Mouse (Mus musculus) intestine, embryonic 14.5 days (tissue): ENCODE results near the gene Zfp346. TPM values are rescaled to one million over a fixed set of nuclear protein-coding genes. Genes with fewer than 3 reads are reported as not detected.

ENCODE experiments used
- ATAC-seq: fragments of 200-750 bp; cut with Nextera tagmentation; replicated peaks from 2 replicates; pipeline ENCODE4 v1.8.0; 2017; ENCODE audit warnings: low read depth, moderate number of reproducible peaks, moderate TSS enrichment, moderate library complexity; ENCODE audit not compliant: low FRiP score, low TSS enrichment
- DNase-seq: peaks from one replicate; pipeline ENCODE4 v3.0.0-alpha.2; 2018; ENCODE audit warnings: low spot score
- H3K27ac ChIP-seq: fragments of 300-500 bp; sonication (generic); 2 replicates; pipeline ENCODE4 v1.5.1; 2014; ENCODE audit warnings: low read depth, mild to moderate bottlenecking, control low read depth
- H3K27me3 ChIP-seq: fragments of 300-500 bp; sonication (generic); replicated peaks from 2 replicates; pipeline ENCODE4 v1.6.1; 2014; ENCODE audit warnings: low read length, control low read depth; ENCODE audit not compliant: control insufficient read depth, insufficient read depth
- H3K36me3 ChIP-seq: fragments of 300-500 bp; sonication (generic); 2 replicates; pipeline ENCODE4 v1.6.1; 2014; ENCODE audit warnings: low read length, control low read depth; ENCODE audit not compliant: control insufficient read depth, insufficient read depth
- H3K4me1 ChIP-seq: fragments of 300-500 bp; sonication (generic); replicated peaks from 2 replicates; pipeline ENCODE4 v1.6.1; 2014; ENCODE audit warnings: low read length, control low read depth, mixed read lengths; ENCODE audit not compliant: control insufficient read depth, insufficient read depth
- H3K4me2 ChIP-seq: fragments of 300-500 bp; sonication (generic); 2 replicates; pipeline ENCODE4 v1.6.1; 2014; ENCODE audit warnings: low read length
- H3K4me3 ChIP-seq: fragments of 300-500 bp; sonication (generic); 2 replicates; pipeline ENCODE4 v1.5.1; 2014; ENCODE audit warnings: low read depth, low read length, control low read depth, mixed read lengths
- H3K9ac ChIP-seq: fragments of 300-500 bp; sonication (generic); 2 replicates; pipeline ENCODE4 v1.6.1; 2014; ENCODE audit warnings: mild to moderate bottlenecking, low read length
- H3K9me3 ChIP-seq: fragments of 300-500 bp; sonication (generic); 2 replicates; pipeline ENCODE4 v1.6.1; 2016; ENCODE audit warnings: low read length, control low read depth; ENCODE audit not compliant: control insufficient read depth
- WGBS: fragments of 180-500 bp; shearing (Covaris S2); extraction: QIAGEN DNeasy Blood & Tissue Kit; methylation state at CpG from one replicate; pipeline ENCODE4 v1.1.7; 2014; 5-methylcytosine and 5-hydroxymethylcytosine counted together
- polyA plus RNA-seq: library from polyadenylated mRNA; unstranded; fragments of >200 nt; fragmentation: Nextera tagmentation; extraction: Ambion mirVana; gene quantifications from 2 replicates; pipeline ENCODE4 v1.2.1, GENCODE M21; 2014

The Zfp346 gene
- polyA plus RNA-seq, 1 experiment from 2014 or later = 18.9 TPM

DNA sequence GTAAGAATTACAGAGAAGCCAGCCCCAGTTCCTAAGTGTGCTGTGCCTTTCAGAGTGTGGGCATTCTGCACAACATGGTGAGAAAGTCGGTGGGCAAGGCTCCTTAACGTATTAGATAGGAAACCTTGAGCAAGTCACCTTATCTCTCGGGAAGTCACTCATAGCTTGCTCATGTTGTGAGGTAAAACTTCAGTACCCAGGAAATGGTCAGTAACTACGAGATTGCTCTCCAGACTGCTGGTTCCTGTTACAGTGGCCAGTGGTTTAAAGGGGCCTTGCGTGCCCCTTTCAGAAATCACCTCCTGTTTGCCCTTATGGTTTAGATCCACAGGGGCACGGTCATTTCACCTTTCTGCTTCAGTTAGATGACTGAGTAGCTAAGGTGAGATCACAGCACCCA, 9.3 kb downstream of the Zfp346 start:
- peaks cover 53% of the 10 kb centered on the region for H3K36me3 ChIP-seq
- no peak for DNase-seq
- 80% methylated on average over 6 of the region's 6 CpGs for WGBS

GRCm38 (mm10) chr13:55124903-55125302, 19.8 kb downstream of the Zfp346 start:
- DNase-seq (no peak), ATAC-seq (no peak)
- Histone ChIP-seq H3K27ac (no peak overlapping the region), H3K4me1 (no peaks in the 10 kb centered on the region), H3K9ac (no peak overlapping the region), H3K36me3 (peaks cover 68% of the 10 kb centered on the region), H3K4me2 (no peak overlapping the region), H3K4me3 (no peak overlapping the region), H3K9me3 (no peaks in the 10 kb centered on the region), H3K27me3 (no peaks in the 10 kb centered on the region)
- WGBS = 92% methylated on average over 6 of the region's 6 CpGs

More for the DNA sequence above, 9.3 kb downstream of the Zfp346 start:
- Histone ChIP-seq H3K27me3 (no peaks in the 10 kb centered on the region), H3K4me3 (no peak overlapping the region), H3K9ac (no peak overlapping the region), H3K27ac (no peak overlapping the region), H3K4me2 (no peak overlapping the region), H3K9me3 (no peaks in the 10 kb centered on the region), H3K4me1 (no peaks in the 10 kb centered on the region)
- no peak for ATAC-seq

- Histone ChIP-seq H3K27ac (no peak within 1 kb of the TSS), H3K4me1 (0 out of 2 replicates have a peak, but pooled peaks cover 4% of the 10 kb centered on the region), H3K36me3 (peaks cover 53% of the 10 kb centered on the region), H3K4me2 (no peak within 1 kb of the TSS), H3K4me3 (no peak within 1 kb of the TSS), H3K27me3 (no peaks in the 10 kb centered on the region), H3K9me3 (no peaks in the 10 kb centered on the region), H3K9ac (no peak within 1 kb of the TSS)
- DNase-seq (no peak), ATAC-seq (no peak)
- 98% methylated on average over 2 of the region's 2 CpGs for WGBS
Measured at GRCm38 (mm10) chr13:55133448-55133847, 28.3 kb downstream of the Zfp346 start, which contains the start of gene Gm17617. TSS of gene Gm17617 (minus strand) at chr13:55133548.

DNA sequence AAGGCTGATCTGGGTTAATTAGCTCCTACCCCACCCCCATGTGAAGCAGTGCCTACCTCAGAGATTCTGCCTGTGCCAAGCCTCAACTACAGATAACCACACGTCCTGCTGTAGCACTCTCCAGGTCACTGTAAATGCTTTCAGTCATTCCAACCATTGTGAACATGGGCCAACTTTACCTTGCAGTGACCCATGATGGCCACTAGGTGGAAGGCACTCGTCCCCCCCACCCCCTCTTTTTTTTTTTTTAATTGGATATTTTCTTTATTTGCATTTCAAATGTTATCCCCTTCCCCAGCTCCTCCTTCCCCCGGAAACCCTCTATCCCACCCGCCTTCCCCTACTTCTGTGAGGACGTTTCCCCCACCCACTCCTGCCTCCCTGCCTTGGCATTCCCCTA, 30.3 kb downstream of the Zfp346 start:
- no peak for ATAC-seq
- no peak overlapping the region for H3K9ac ChIP-seq
- H3K4me3 ChIP-seq = no peak overlapping the region
- no peak overlapping the region for H3K4me2 ChIP-seq
- H3K4me1 ChIP-seq = 0 out of 2 replicates have a peak, but pooled peaks cover 4% of the 10 kb centered on the region
- DNase-seq = no peak
- WGBS = 5% methylated on average over 5 of the region's 5 CpGs
- no peaks in the 10 kb centered on the region for H3K9me3 ChIP-seq
- H3K36me3 ChIP-seq = peaks cover 36% of the 10 kb centered on the region
- no peak overlapping the region for H3K27ac ChIP-seq
- no peaks in the 10 kb centered on the region for H3K27me3 ChIP-seq

GRCm38 (mm10) chr13:55140271-55140670, 35.2 kb downstream of the Zfp346 start:
- Histone ChIP-seq H3K9ac (no peak overlapping the region), H3K9me3 (no peaks in the 10 kb centered on the region), H3K36me3 (no peaks in the 10 kb centered on the region), H3K4me2 (no peak overlapping the region), H3K4me3 (no peak overlapping the region), H3K27ac (no peak overlapping the region), H3K4me1 (0 out of 2 replicates have a peak, but pooled peaks cover 4% of the 10 kb centered on the region), H3K27me3 (no peaks in the 10 kb centered on the region)
- ATAC-seq (no peak), DNase-seq (no peak)
- 72% methylated on average over 2 of the region's 2 CpGs for WGBS

DNA sequence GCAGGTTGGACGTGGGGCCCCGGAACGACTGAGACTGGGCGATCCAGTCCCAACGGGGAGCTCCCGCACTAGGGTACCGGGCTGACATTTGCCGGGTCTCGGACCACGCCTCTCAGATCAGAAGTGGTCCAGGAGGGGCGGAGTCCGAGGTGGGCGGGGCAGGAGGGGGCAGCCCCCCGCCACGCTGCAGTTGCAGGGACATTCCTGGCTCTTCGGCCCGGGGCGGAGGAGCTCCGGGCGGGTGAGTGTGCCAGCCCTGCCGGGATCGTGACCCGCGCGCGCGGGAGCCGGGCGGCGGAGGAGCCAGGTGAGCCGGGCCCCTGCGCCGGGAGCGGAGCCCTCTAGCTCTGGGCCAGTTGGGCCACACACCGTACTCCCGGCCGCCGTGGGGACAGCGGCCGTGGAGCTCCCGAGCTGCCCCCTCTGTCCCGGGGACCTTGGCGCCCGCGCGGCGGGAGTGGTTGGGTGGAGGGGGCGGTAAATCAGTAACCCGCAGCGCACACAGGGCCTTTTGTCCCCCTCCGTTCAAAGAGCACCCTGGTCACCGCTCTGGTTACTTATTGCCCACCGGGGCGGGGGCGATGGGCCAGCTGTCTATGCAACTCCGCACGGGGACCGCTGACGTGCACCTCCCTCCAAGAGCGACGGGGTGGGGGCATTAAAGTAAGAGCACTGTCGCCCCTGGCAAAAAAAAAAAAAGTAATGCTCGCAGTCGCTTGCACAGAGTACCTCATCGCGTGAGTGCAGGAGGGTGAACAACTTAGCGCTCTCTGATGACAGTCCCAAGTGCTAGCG, 47.7 kb downstream of the Zfp346 start, which contains the start of gene Fgfr4:
Gene Fgfr4, plus strand, starts transcription at position 20 of the 795 bp plus-strand sequence.
- H3K27ac ChIP-seq = peak within 1 kb of the TSS; percentile 89
- H3K4me2 ChIP-seq = peak within 1 kb of the TSS; percentile 88
- H3K9ac ChIP-seq = peak within 1 kb of the TSS; percentile 64
- H3K4me3 ChIP-seq = peak within 1 kb of the TSS; percentile 49
- 4% methylated on average over 68 of the region's 68 CpGs for WGBS
- DNase-seq (peak; percentile 88), ATAC-seq (peak; percentile 89)
- peaks cover 18% of the 10 kb centered on the region for H3K27me3 ChIP-seq
- no peaks in the 10 kb centered on the region for H3K36me3 ChIP-seq
- no peaks in the 10 kb centered on the region for H3K9me3 ChIP-seq
- H3K4me1 ChIP-seq = 0 out of 2 replicates have a peak, but pooled peaks cover 4% of the 10 kb centered on the region

DNA sequence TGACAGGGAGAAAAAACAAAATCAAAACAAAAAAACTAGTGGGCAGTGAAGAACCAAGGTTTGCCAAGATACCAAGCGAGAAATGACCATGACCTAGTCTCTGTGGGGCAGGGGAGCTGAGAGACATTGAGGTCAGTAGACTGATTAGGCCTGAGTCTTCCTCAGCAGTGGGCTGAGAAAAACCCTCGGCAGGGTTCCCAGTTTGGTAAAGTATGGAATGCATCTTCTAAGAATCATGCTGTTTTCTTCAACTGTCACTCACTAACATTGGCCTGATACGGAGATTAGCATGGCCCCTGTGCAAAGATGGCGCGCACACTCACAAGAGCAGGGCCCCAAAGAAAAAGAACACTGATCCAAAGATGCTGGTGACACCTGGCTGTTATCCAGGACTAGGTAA, 48.8 kb downstream of the Zfp346 start:
- WGBS = 82% methylated on average over 5 of the region's 5 CpGs
- Histone ChIP-seq H3K4me1 (0 out of 2 replicates have a peak, but pooled peaks cover 4% of the 10 kb centered on the region), H3K9me3 (no peaks in the 10 kb centered on the region), H3K4me3 (peak overlapping the region; percentile 49; the same call in 1 of the 2 replicates), H3K4me2 (peak overlapping the region; percentile 88), H3K27ac (peak overlapping the region; percentile 89), H3K9ac (no peak overlapping the region), H3K27me3 (peaks cover 18% of the 10 kb centered on the region), H3K36me3 (no peaks in the 10 kb centered on the region)
- ATAC-seq (no peak), DNase-seq (no peak)

DNA sequence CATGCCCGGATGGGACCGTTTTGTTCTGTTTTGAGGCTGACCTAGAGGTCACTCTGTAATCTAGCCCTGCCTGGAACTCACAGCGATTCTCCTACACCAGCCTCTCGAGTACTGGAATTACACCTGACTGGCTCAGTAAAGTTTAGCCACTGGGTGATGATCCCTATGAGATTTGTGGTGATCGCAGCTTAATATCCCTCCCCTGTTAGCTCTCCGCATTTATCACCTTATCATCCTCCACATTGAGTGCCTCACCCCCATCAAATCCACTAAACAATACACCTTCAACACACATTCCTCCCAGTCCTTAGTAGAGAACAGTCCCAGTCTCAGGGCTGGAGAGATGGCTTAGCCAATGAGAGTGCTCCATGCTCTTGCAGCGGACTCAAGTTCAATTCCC, 57.3 kb downstream of the Zfp346 start:
- 0 out of 2 replicates have a peak, but pooled peaks cover 3% of the 10 kb centered on the region for H3K36me3 ChIP-seq
- no peak overlapping the region for H3K4me2 ChIP-seq
- H3K27ac ChIP-seq = no peak overlapping the region
- H3K27me3 ChIP-seq = no peaks in the 10 kb centered on the region
- no peak overlapping the region for H3K4me3 ChIP-seq
- no peak overlapping the region for H3K9ac ChIP-seq
- no peaks in the 10 kb centered on the region for H3K9me3 ChIP-seq
- H3K4me1 ChIP-seq = no peaks in the 10 kb centered on the region
- DNase-seq = no peak
- 62% methylated on average over 7 of the region's 7 CpGs for WGBS
- ATAC-seq = no peak
